Mouse (Mus musculus) intestine, embryonic 16.5 days (tissue): Measurements from ENCODE around the gene Ano1. TPM values are rescaled to one million over a fixed set of nuclear protein-coding genes. Genes with fewer than 3 reads are reported as not detected.
A peak's percentile ranks its signal among the peaks of the same experiment; 100 is the strongest.

Source experiments
- ATAC-seq: fragments of 200-750 bp; cut with Nextera tagmentation; 2 replicates; pipeline ENCODE4 v1.8.0; 2017; ENCODE audit warnings: moderate TSS enrichment, moderate library complexity
- H3K27ac ChIP-seq: fragments of 300-500 bp; sonication (generic); 2 replicates; pipeline ENCODE4 v1.5.1; 2014; ENCODE audit warnings: mild to moderate bottlenecking, low read length
- H3K27me3 ChIP-seq: fragments of 300-500 bp; sonication (generic); replicated peaks from 2 replicates; pipeline ENCODE4 v1.6.1; 2014; ENCODE audit warnings: low read length, control low read depth, mixed read lengths; ENCODE audit not compliant: control insufficient read depth, insufficient read depth
- H3K36me3 ChIP-seq: fragments of 300-500 bp; sonication (generic); 2 replicates; pipeline ENCODE4 v1.6.1; 2014; ENCODE audit warnings: low read length, control low read depth; ENCODE audit not compliant: control insufficient read depth, insufficient read depth
- H3K4me1 ChIP-seq: fragments of 300-500 bp; sonication (generic); 2 replicates; pipeline ENCODE4 v1.6.1; 2014; ENCODE audit warnings: low read length, control low read depth, mixed read lengths; ENCODE audit not compliant: control insufficient read depth, insufficient read depth
- H3K4me2 ChIP-seq: fragments of 300-500 bp; sonication (generic); 2 replicates; pipeline ENCODE4 v1.6.1; 2014; ENCODE audit warnings: low read depth, low read length, control low read depth
- H3K4me3 ChIP-seq: fragments of 300-500 bp; sonication (generic); 2 replicates; pipeline ENCODE4 v1.5.1; 2014; ENCODE audit warnings: mild to moderate bottlenecking, low read length
- H3K9ac ChIP-seq: fragments of 300-500 bp; sonication (generic); 2 replicates; pipeline ENCODE4 v1.6.1; 2014; ENCODE audit warnings: low read depth, low read length
- H3K9me3 ChIP-seq: fragments of 300-500 bp; sonication (generic); 2 replicates; pipeline ENCODE4 v1.6.1; 2016; ENCODE audit warnings: low read length, control low read depth; ENCODE audit not compliant: control insufficient read depth
- WGBS: fragments of 180-500 bp; shearing (Covaris S2); extraction: QIAGEN DNeasy Blood & Tissue Kit; methylation state at CpG from one replicate; pipeline ENCODE4 v1.1.7; 2014; 5-methylcytosine and 5-hydroxymethylcytosine counted together
- polyA plus RNA-seq: library from polyadenylated mRNA; unstranded; fragments of >200 nt; fragmentation: Nextera tagmentation; extraction: Ambion mirVana; gene quantifications from 2 replicates; pipeline ENCODE4 v1.2.1, GENCODE M21; 2015

Ano1 gene
- polyA plus RNA-seq, 1 experiment from 2014 or later = 19.9 TPM

GRCm38 (mm10) chr7:144689136-144689535, 62.6 kb downstream of the Ano1 start:
- H3K4me1 ChIP-seq = peaks cover 10% of the 10 kb centered on the region
- H3K9ac ChIP-seq = no peak overlapping the region
- 36% methylated on average over 7 of the region's 7 CpGs for WGBS
- no peak overlapping the region for H3K4me3 ChIP-seq
- H3K36me3 ChIP-seq = no peaks in the 10 kb centered on the region
- no peaks in the 10 kb centered on the region for H3K27me3 ChIP-seq
- H3K27ac ChIP-seq = peak overlapping the region; percentile 47
- no peak overlapping the region for H3K4me2 ChIP-seq
- H3K9me3 ChIP-seq = no peaks in the 10 kb centered on the region
- ATAC-seq = no peak

GRCm38 (mm10) chr7:144687663-144688381, 64.0 kb downstream of the Ano1 start:
- H3K36me3 ChIP-seq = no peaks in the 10 kb centered on the region
- no peak overlapping the region for H3K27ac ChIP-seq
- WGBS = 93% methylated on average over 2 of the region's 2 CpGs
- no peak overlapping the region for H3K4me3 ChIP-seq
- H3K4me1 ChIP-seq = peaks cover 10% of the 10 kb centered on the region
- H3K9me3 ChIP-seq = no peaks in the 10 kb centered on the region
- no peak overlapping the region for H3K9ac ChIP-seq
- no peak for ATAC-seq
- H3K4me2 ChIP-seq = no peak overlapping the region
- H3K27me3 ChIP-seq = no peaks in the 10 kb centered on the region

- no peaks in the 10 kb centered on the region for H3K27me3 ChIP-seq
- H3K4me2 ChIP-seq = no peak overlapping the region
- no peak for ATAC-seq
- no peak overlapping the region for H3K4me3 ChIP-seq
- no peaks in the 10 kb centered on the region for H3K9me3 ChIP-seq
- H3K27ac ChIP-seq = no peak overlapping the region
- 47% methylated on average over 4 of the region's 4 CpGs for WGBS
- H3K4me1 ChIP-seq = peaks cover 8% of the 10 kb centered on the region
- no peaks in the 10 kb centered on the region for H3K36me3 ChIP-seq
- no peak overlapping the region for H3K9ac ChIP-seq
Observed at GRCm38 (mm10) chr7:144684947-144685346, 66.8 kb downstream of the Ano1 start.

- Histone ChIP-seq H3K4me2 (no peak overlapping the region), H3K9me3 (no peaks in the 10 kb centered on the region)
- WGBS = 40% methylated on average over 5 of the region's 5 CpGs
Observed at GRCm38 (mm10) chr7:144684467-144684866, 67.3 kb downstream of the Ano1 start.

GRCm38 (mm10) chr7:144680096-144680495, 71.7 kb downstream of the Ano1 start:
- WGBS = 75% methylated on average over 5 of the region's 5 CpGs
- no peaks in the 10 kb centered on the region for H3K9me3 ChIP-seq

More at GRCm38 (mm10) chr7:144684467-144684866, 67.3 kb downstream of the Ano1 start:
- H3K36me3 ChIP-seq = no peaks in the 10 kb centered on the region
- ATAC-seq = no peak
- H3K27ac ChIP-seq = no peak overlapping the region
- H3K4me3 ChIP-seq = no peak overlapping the region
- H3K27me3 ChIP-seq = 0 out of 2 replicates have a peak, but pooled peaks cover under 1% of the 10 kb centered on the region
- peaks cover 5% of the 10 kb centered on the region for H3K4me1 ChIP-seq
- no peak overlapping the region for H3K9ac ChIP-seq

GRCm38 (mm10) chr7:144678241-144679030, 73.3 kb downstream of the Ano1 start:
- Histone ChIP-seq H3K9ac (peak overlapping the region; percentile 69), H3K36me3 (no peaks in the 10 kb centered on the region), H3K9me3 (no peaks in the 10 kb centered on the region), H3K4me3 (peak overlapping the region; percentile 52), H3K27me3 (0 out of 2 replicates have a peak, but pooled peaks cover 4% of the 10 kb centered on the region), H3K4me1 (peaks cover 11% of the 10 kb centered on the region), H3K27ac (no peak overlapping the region), H3K4me2 (peak overlapping the region; percentile 86)
- WGBS = 7% methylated on average over 68 of the region's 68 CpGs
- ATAC-seq = peak; percentile 54

More at GRCm38 (mm10) chr7:144680096-144680495, 71.7 kb downstream of the Ano1 start:
- H3K9ac ChIP-seq = no peak overlapping the region
- H3K27ac ChIP-seq = no peak overlapping the region
- H3K36me3 ChIP-seq = no peaks in the 10 kb centered on the region
- no peak for ATAC-seq
- no peak overlapping the region for H3K4me2 ChIP-seq
- peaks cover 11% of the 10 kb centered on the region for H3K4me1 ChIP-seq
- H3K27me3 ChIP-seq = 0 out of 2 replicates have a peak, but pooled peaks cover 4% of the 10 kb centered on the region
- H3K4me3 ChIP-seq = no peak overlapping the region

- no peaks in the 10 kb centered on the region for H3K9me3 ChIP-seq
- WGBS = 51% methylated on average over 12 of the region's 12 CpGs
- 0 out of 2 replicates have a peak, but pooled peaks cover 4% of the 10 kb centered on the region for H3K27me3 ChIP-seq
- H3K4me3 ChIP-seq = 0 out of 2 replicates have a peak overlapping the region, but pooled peaks have one; percentile 52
- peaks cover 11% of the 10 kb centered on the region for H3K4me1 ChIP-seq
- H3K9ac ChIP-seq = no peak overlapping the region
- no peaks in the 10 kb centered on the region for H3K36me3 ChIP-seq
- no peak overlapping the region for H3K27ac ChIP-seq
- 0 out of 2 replicates have a peak, but pooled peaks have one; percentile 15 for ATAC-seq
- no peak overlapping the region for H3K4me2 ChIP-seq
Observed at GRCm38 (mm10) chr7:144677341-144678086, 74.3 kb downstream of the Ano1 start.

- H3K4me3 ChIP-seq = no peak overlapping the region
- no peaks in the 10 kb centered on the region for H3K36me3 ChIP-seq
- 91% methylated on average over 8 of the region's 8 CpGs for WGBS
- no peak overlapping the region for H3K9ac ChIP-seq
- peaks cover 11% of the 10 kb centered on the region for H3K4me1 ChIP-seq
- H3K27me3 ChIP-seq = 0 out of 2 replicates have a peak, but pooled peaks cover 4% of the 10 kb centered on the region
- ATAC-seq = no peak
- H3K4me2 ChIP-seq = no peak overlapping the region
- no peaks in the 10 kb centered on the region for H3K9me3 ChIP-seq
- no peak overlapping the region for H3K27ac ChIP-seq
Observed at GRCm38 (mm10) chr7:144675632-144676031, 76.1 kb downstream of the Ano1 start.

GRCm38 (mm10) chr7:144669895-144670294, 81.9 kb downstream of the Ano1 start:
- H3K27me3 ChIP-seq = no peaks in the 10 kb centered on the region
- H3K9ac ChIP-seq = no peak overlapping the region
- H3K27ac ChIP-seq = no peak overlapping the region
- H3K36me3 ChIP-seq = no peaks in the 10 kb centered on the region
- 92% methylated on average over 2 of the region's 2 CpGs for WGBS
- ATAC-seq = no peak
- no peaks in the 10 kb centered on the region for H3K9me3 ChIP-seq
- no peaks in the 10 kb centered on the region for H3K4me1 ChIP-seq
- H3K4me3 ChIP-seq = no peak overlapping the region
- no peak overlapping the region for H3K4me2 ChIP-seq
